Mouse (Mus musculus) retina, postnatal 1 day (tissue): ENCODE measurements around the gene Cyp21a1.
A peak's percentile ranks its signal among the peaks of the same experiment; 100 is the strongest.
"Not testable (repeated sequence)": the region's sequence is repeated elsewhere in the genome, so short reads cannot be mapped to it uniquely, and the experiment has no call there.

Experiments
- DNase-seq: peaks from one replicate; pipeline ENCODE4 v3.0.0-alpha.2; 2012

Cyp21a1 gene

DNA sequence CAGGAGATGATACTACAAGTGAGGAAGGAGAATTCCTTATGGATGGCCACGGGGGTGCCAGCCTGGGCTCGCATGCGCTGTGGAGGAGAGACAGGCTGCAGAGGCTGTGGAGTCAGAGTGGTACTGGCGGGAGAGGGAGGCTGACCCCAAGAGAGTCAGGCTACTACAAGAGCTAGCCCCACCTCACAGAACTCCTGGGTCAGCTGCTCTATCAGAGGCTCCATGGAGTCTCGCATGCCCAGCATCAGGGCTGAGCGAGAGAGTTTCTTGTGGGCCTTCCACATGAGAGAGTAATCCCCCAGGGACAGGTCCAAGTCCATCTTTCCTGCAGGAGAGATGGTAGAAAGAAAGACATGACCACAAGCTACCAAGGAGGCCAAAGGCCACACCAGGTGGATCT, 994 bp downstream of the Cyp21a1 start:
- DNase-seq: not testable (repeated sequence)

DNA sequence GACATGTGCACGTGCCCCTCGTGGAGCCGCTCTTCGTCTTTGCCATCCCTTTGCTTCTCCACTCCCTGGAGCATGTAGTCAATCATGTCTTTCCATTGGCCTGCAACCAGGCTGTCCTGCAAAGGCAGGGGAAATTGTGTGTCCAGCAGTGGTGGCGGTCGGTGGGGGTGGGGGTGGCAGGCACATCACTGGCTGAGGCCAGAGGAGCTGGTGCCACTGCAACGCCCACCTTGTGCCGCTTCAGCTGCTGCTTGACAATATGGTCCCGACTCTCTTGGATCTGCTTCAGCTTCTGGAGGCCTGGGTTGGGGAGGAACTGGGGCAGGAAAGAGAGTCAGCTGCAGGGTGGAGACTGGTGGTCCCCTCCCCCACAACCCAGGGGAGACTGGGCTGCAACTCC, 1.6 kb downstream of the Cyp21a1 start:
- DNase-seq: not testable (repeated sequence)

DNA sequence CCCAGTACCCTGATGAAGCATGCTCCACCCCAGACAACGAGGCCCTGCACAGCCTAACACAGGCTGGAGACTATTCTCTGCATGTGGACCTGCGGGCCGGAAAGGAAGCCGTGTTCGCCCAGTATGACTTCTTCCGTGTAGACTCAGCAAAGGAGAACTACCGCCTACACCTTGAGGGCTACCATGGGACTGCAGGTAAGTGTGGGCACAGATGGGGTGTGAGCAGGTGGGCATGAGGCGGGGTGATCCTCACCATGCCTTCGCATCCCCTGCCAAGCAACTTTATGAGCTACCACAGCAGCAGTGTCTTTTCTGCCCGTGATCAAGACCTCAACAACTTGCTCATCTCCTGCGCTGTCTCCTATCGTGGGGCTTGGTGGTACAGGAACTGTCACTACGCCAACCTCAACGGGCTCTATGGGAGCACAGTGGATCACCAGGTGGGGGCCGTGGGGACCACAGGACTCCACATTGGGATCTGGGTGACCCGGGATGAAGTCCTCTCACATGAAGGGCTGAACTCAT, 3.5 kb downstream of the Cyp21a1 start:
- not testable (repeated sequence) for DNase-seq

DNA sequence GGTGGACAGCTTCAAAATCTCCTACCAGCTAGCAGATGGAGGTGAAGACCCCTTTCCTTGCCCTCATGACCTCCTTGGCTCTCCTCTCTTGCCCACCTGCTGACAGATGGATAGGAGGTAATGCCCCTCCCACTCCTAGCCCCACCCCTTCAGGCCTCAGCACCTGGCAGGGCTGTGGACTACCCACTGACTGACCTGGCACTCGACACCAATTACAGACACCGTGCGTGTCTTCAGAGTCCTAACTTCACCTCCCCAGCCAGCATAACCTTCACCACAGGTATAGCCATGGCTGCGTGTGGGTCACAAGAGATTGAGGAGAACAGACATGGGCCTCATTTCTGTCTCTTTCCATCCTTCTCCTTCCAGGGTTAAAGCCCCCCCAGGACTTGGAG, 4.8 kb downstream of the Cyp21a1 start:
- no peak for DNase-seq

- DNase-seq: no peak
These were observed 5.4 kb downstream of the Cyp21a1 start for GRCm38 (mm10) chr17:34798866-34799530.

DNA sequence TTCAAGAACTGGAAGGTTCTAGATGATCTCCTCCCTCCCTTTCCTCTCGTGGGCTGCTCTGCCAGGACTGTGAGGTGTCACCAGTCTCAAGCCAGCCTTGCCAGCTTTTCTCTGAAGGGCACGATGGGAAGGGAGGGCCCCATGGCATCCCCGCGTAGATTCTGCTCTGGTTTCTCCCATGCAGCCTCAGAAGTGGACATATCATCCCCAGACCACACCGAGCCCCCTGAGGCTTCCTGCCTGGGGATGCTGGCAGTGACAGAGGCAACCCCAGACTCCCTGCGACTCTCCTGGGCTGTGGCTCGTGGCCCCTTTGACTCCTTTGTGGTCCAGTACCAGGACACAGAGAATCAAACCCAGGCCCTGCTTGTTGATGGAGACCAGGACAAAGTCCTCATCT, 6.3 kb downstream of the Cyp21a1 start:
- not testable (repeated sequence) for DNase-seq

- not testable (repeated sequence) for DNase-seq
These were observed 7.0 kb downstream of the Cyp21a1 start for GRCm38 (mm10) chr17:34797211-34797995.

GRCm38 (mm10) chr17:34796311-34797140, 7.8 kb downstream of the Cyp21a1 start:
- DNase-seq: no peak

DNA sequence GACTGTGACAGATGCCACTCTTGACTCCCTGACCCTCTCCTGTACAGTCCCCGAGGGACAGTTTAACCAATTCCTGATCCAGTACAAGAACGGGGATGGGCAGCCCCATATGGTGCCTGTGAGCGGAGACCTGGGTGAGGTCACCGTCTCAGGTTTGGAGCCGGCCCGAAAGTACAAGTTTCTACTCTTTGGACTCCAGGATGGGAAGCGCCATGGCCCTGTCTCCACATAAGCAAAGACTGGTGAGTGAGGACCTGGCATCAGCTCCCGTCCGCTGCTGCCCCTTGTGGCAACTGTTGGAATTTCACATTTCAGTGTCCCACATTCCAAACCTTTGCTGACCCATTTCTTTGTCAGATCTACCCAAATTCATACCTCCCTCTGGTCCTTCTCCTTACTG, 8.7 kb downstream of the Cyp21a1 start:
- peak; percentile 60 for DNase-seq

DNA sequence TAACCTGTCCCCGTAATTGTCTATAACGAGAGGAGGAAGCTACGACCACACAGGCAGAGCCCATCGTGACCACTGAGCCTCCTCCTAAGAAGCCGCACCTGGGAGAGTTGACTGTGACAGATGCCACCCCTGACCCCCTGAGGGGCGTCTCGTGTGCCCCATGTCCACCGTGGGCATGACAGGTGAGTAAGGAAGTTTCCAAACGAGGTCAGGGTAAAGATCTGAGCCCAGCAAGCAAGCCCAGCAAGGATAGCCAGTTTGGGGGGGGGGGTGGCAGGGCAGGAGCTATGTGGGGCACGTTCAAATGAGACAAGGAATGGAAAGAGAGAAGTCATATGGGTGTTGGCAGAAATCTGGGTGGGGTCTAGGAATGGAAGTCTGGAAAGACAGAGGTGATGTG, 9.3 kb downstream of the Cyp21a1 start:
- DNase-seq: no peak

GRCm38 (mm10) chr17:34777680-34778325, 26.6 kb downstream of the Cyp21a1 start:
- DNase-seq: no peak

DNA sequence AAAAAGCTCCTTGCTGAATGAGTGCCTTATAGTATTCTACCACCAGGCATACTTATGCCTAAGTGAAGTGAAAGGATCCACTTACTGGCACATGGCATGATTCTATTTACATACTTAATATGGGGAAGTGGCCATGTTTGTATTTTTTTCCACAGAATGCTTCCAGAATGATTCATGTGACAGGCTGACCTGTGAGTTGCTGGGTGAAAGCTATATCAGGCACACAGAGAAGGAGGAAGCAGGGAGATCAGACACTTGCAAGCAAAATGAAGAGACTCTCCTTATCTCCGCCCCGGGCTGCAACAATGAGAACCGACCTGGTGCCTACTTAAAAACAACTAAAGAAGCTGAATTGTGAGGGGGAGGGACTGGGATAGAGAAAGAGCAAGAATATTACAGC, 42.9 kb downstream of the Cyp21a1 start:
- no peak for DNase-seq
